Mouse (Mus musculus) neural tube, embryonic 13.5 days (tissue): ENCODE data around the gene Dusp10. TPM values are rescaled to one million over a fixed set of nuclear protein-coding genes. Genes with fewer than 3 reads are reported as not detected.

Source experiments
- ATAC-seq: fragments of 200-750 bp; cut with Nextera tagmentation; 2 replicates; pipeline ENCODE4 v1.8.0; 2017; ENCODE audit warnings: low read depth, mild to moderate bottlenecking, moderate TSS enrichment, moderate library complexity
- H3K27ac ChIP-seq: fragments of 300-500 bp; sonication (generic); replicated peaks from 2 replicates; pipeline ENCODE4 v1.5.1; 2015; ENCODE audit warnings: moderate library complexity, mild to moderate bottlenecking, inconsistent platforms
- H3K27me3 ChIP-seq: fragments of 300-500 bp; sonication (generic); 2 replicates; pipeline ENCODE4 v1.6.1; 2015; ENCODE audit warnings: mild to moderate bottlenecking, inconsistent platforms
- H3K36me3 ChIP-seq: fragments of 300-500 bp; sonication (generic); 2 replicates; pipeline ENCODE4 v1.6.1; 2015; ENCODE audit warnings: mild to moderate bottlenecking, inconsistent platforms
- H3K4me1 ChIP-seq: fragments of 300-500 bp; sonication (generic); replicated peaks from 2 replicates; pipeline ENCODE4 v1.6.1; 2015; ENCODE audit warnings: inconsistent platforms
- H3K4me2 ChIP-seq: fragments of 300-500 bp; sonication (generic); 2 replicates; pipeline ENCODE4 v1.6.1; 2015; ENCODE audit warnings: inconsistent platforms, mild to moderate bottlenecking, moderate library complexity
- H3K4me3 ChIP-seq: fragments of 300-500 bp; sonication (generic); 2 replicates; pipeline ENCODE4 v1.5.1; 2015; ENCODE audit warnings: mild to moderate bottlenecking, inconsistent platforms
- H3K9ac ChIP-seq: fragments of 300-500 bp; sonication (generic); 2 replicates; pipeline ENCODE4 v1.6.1; 2015; ENCODE audit warnings: moderate library complexity, mild to moderate bottlenecking, inconsistent platforms
- H3K9me3 ChIP-seq: fragments of 300-500 bp; sonication (generic); 2 replicates; pipeline ENCODE4 v1.6.1; 2016; ENCODE audit warnings: inconsistent platforms
- WGBS: fragments of 180-500 bp; shearing (Covaris S2); methylation state at CpG from one replicate; pipeline ENCODE4 v1.1.7; 2015; 5-methylcytosine and 5-hydroxymethylcytosine counted together
- polyA plus RNA-seq: library from polyadenylated mRNA; unstranded; fragments of >200 nt; fragmentation: Nextera tagmentation; extraction: Ambion mirVana; gene quantifications from 2 replicates; pipeline ENCODE4 v1.2.1, GENCODE M21; 2015

Gene Dusp10
- polyA plus RNA-seq, 1 experiment from 2014 or later = 6.8 TPM

- Histone ChIP-seq H3K4me1 (0 out of 2 replicates have a peak, but pooled peaks cover under 1% of the 10 kb centered on the region), H3K36me3 (no peaks in the 10 kb centered on the region), H3K27me3 (no peaks in the 10 kb centered on the region), H3K27ac (no peak overlapping the region), H3K9me3 (no peaks in the 10 kb centered on the region), H3K4me3 (no peak overlapping the region), H3K9ac (no peak overlapping the region), H3K4me2 (no peak overlapping the region)
- 96% methylated on average over 6 of the region's 6 CpGs for WGBS
- ATAC-seq = no peak
Measured at GRCm38 (mm10) chr1:184011311-184011710, 1.8 kb upstream of the Dusp10 start.

- ATAC-seq = no peak
- no peak overlapping the region for H3K4me2 ChIP-seq
- WGBS = 85% methylated on average over 3 of the region's 3 CpGs
- no peak overlapping the region for H3K9ac ChIP-seq
- H3K27ac ChIP-seq = no peak overlapping the region
- H3K4me1 ChIP-seq = peaks cover 1% of the 10 kb centered on the region; the same call in 1 of the 2 replicates
- H3K27me3 ChIP-seq = no peaks in the 10 kb centered on the region
- H3K4me3 ChIP-seq = no peak overlapping the region
- no peaks in the 10 kb centered on the region for H3K9me3 ChIP-seq
- no peaks in the 10 kb centered on the region for H3K36me3 ChIP-seq
Measured at GRCm38 (mm10) chr1:184014091-184014490, 989 bp downstream of the Dusp10 start.

- ATAC-seq = no peak
- H3K4me1 ChIP-seq = peaks cover 5% of the 10 kb centered on the region; the same call in 1 of the 2 replicates
- no peaks in the 10 kb centered on the region for H3K9me3 ChIP-seq
- H3K9ac ChIP-seq = no peak overlapping the region
- no peak overlapping the region for H3K4me3 ChIP-seq
- H3K4me2 ChIP-seq = no peak overlapping the region
- no peaks in the 10 kb centered on the region for H3K27me3 ChIP-seq
- WGBS = 80% methylated on average over 10 of the region's 10 CpGs
- H3K27ac ChIP-seq = no peak overlapping the region
- H3K36me3 ChIP-seq = no peaks in the 10 kb centered on the region
Measured at GRCm38 (mm10) chr1:184015995-184016730, 3.1 kb downstream of the Dusp10 start.

DNA sequence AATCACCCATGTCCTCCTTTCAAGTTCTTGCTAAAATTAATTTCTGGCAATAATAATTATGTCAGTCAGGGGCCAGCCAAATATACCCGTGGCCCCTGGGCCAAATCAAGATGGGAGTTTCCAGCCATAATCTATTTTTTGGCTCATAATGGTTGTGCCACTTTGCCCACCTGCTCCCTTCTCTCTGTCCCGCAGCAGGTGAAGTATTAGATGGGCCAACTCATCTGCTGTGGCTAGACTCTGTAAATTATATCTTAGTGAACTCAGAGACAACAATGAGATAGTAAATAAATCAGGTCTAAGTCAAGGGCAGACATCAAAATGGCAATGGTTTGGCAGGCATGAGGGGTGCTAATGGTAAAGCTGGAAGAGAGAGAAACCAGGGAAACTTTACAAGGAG is 4.5 kb downstream of the Dusp10 start:
- H3K4me2 ChIP-seq = no peak overlapping the region
- H3K27ac ChIP-seq = no peak overlapping the region
- H3K9ac ChIP-seq = no peak overlapping the region
- no peak overlapping the region for H3K4me3 ChIP-seq
- no peaks in the 10 kb centered on the region for H3K36me3 ChIP-seq
- no peaks in the 10 kb centered on the region for H3K9me3 ChIP-seq
- H3K27me3 ChIP-seq = no peaks in the 10 kb centered on the region
- WGBS = 88% methylated on average over 2 of the region's 2 CpGs
- ATAC-seq = no peak
- peaks cover 5% of the 10 kb centered on the region; the same call in 1 of the 2 replicates for H3K4me1 ChIP-seq

DNA sequence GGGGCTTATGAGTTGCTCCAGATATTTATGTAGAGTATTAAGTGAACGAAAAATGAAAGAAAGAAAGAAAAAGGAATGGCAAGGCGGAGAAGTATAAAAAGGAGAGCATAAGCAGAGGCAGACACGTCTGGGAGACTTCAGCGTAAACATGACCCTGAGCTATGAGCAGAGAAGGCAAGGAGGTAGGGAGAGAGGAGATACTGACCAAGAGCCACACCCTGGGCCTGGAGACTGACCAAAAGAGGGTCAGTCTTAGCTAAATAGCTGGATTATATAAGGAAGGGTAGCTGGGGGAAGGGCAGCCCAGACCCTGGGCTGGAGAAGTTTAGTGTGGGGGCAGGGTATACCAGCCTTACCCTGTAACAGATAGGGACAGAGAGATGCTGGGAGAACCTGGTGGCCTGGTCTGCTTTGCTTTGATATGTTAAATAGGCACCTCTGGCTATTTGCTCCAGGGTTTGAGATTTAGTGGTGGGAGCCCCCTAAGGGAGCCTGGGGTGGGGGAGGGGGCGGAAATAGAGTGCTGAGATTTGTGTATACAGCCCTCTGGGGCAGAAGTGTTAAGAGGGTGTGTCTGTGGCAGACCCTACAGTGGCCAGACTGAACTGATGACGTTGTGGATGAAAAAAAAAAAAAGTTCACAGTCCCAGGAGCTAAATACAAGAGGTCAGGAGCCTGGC is 6.1 kb downstream of the Dusp10 start:
- no peaks in the 10 kb centered on the region for H3K27me3 ChIP-seq
- no peak overlapping the region for H3K4me2 ChIP-seq
- H3K4me3 ChIP-seq = no peak overlapping the region
- H3K9me3 ChIP-seq = no peaks in the 10 kb centered on the region
- no peaks in the 10 kb centered on the region for H3K36me3 ChIP-seq
- WGBS = 46% methylated on average over 6 of the region's 6 CpGs
- H3K4me1 ChIP-seq = peaks cover 5% of the 10 kb centered on the region; the same call in 1 of the 2 replicates
- no peak for ATAC-seq
- H3K27ac ChIP-seq = no peak overlapping the region
- H3K9ac ChIP-seq = no peak overlapping the region

DNA sequence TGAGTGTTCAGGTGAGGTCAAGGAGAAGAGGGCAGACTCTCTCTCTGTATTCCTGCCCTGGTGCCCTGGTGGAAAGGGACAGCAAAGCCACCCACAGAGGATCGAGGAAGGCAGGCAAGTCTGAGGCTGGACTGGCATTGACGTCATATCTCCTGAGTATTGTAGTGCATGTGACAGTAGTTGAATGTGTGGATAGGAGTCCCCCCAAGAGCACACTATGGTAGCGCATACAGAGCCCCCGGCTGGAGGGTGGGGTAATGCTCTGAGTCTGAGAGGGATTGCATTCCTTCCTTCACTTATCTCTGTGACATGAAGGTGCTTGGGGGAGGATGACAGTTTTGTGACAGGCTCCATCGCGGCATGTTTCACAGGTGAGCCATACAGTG is 6.6 kb downstream of the Dusp10 start:
- Histone ChIP-seq H3K9me3 (no peaks in the 10 kb centered on the region), H3K4me2 (no peak overlapping the region), H3K27ac (no peak overlapping the region), H3K4me3 (no peak overlapping the region), H3K4me1 (peaks cover 5% of the 10 kb centered on the region; the same call in 1 of the 2 replicates), H3K36me3 (no peaks in the 10 kb centered on the region), H3K9ac (no peak overlapping the region), H3K27me3 (no peaks in the 10 kb centered on the region)
- WGBS = 47% methylated on average over 6 of the region's 6 CpGs
- ATAC-seq = no peak

DNA sequence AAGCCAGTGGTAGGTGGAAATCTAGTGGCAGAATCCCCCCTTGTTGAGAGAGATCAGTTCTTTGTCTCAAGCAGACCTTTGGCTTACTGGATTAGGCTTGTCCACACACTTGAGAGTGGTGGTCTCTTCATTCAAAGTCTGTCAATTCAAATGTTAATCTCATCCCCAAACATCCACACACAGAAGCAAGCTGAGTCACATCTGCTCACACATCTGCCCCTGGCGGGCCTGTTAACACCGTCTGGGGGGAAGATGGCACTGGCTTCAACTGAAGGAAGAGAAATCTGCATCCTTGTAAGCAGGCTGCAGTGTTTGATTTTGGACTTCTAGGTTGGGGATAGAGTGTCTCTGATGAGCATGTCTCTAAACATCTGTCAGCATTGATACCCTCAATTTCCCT is 10.9 kb downstream of the Dusp10 start:
- Histone ChIP-seq H3K9ac (no peak overlapping the region), H3K4me1 (peaks cover 5% of the 10 kb centered on the region; the same call in 1 of the 2 replicates), H3K27me3 (no peaks in the 10 kb centered on the region), H3K9me3 (no peaks in the 10 kb centered on the region), H3K4me3 (no peak overlapping the region), H3K36me3 (no peaks in the 10 kb centered on the region), H3K27ac (no peak overlapping the region), H3K4me2 (no peak overlapping the region)
- WGBS = 68% methylated on average over 2 of the region's 2 CpGs
- no peak for ATAC-seq

DNA sequence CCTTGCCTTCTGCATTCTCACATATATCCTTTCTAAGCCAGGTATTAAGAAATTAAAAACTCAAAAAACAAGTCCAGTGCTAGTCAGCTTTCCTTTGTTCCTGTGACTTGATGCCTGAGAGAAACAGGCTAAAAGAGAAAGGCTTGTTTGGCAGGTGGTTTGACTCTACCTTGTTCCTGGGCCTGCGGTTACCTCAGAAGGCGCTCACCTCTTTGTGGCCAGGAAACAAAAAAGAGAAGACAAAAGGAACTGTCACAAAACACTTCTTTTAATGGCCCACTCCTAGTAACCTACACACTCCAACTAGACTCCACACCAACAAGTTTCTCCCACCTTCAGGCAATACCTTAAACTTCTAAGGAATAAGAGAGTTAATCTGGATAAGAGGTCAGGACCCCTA is 11.5 kb downstream of the Dusp10 start:
- Histone ChIP-seq H3K27ac (no peak overlapping the region), H3K9me3 (no peaks in the 10 kb centered on the region), H3K4me1 (no peaks in the 10 kb centered on the region), H3K36me3 (no peaks in the 10 kb centered on the region), H3K9ac (no peak overlapping the region), H3K4me3 (no peak overlapping the region), H3K27me3 (no peaks in the 10 kb centered on the region), H3K4me2 (no peak overlapping the region)
- ATAC-seq = no peak
- WGBS = 94% methylated on average over 2 of the region's 2 CpGs

- no peaks in the 10 kb centered on the region for H3K36me3 ChIP-seq
- ATAC-seq = no peak
- WGBS = 90% methylated on average over 5 of the region's 5 CpGs
Measured at GRCm38 (mm10) chr1:184025079-184025478, 12.0 kb downstream of the Dusp10 start.

GRCm38 (mm10) chr1:184027039-184027438 is 13.9 kb downstream of the Dusp10 start:
- WGBS = 95% methylated on average over 3 of the region's 3 CpGs
- H3K36me3 ChIP-seq = no peaks in the 10 kb centered on the region
- H3K27ac ChIP-seq = no peak overlapping the region
- H3K9ac ChIP-seq = no peak overlapping the region
- H3K4me3 ChIP-seq = no peak overlapping the region
- no peak for ATAC-seq
- no peak overlapping the region for H3K4me2 ChIP-seq
- H3K27me3 ChIP-seq = no peaks in the 10 kb centered on the region
- no peaks in the 10 kb centered on the region for H3K9me3 ChIP-seq
- no peaks in the 10 kb centered on the region for H3K4me1 ChIP-seq

More at GRCm38 (mm10) chr1:184025079-184025478, 12.0 kb downstream of the Dusp10 start:
- no peak overlapping the region for H3K27ac ChIP-seq
- no peak overlapping the region for H3K9ac ChIP-seq
- no peaks in the 10 kb centered on the region for H3K27me3 ChIP-seq
- H3K4me1 ChIP-seq = no peaks in the 10 kb centered on the region
- no peak overlapping the region for H3K4me2 ChIP-seq
- no peaks in the 10 kb centered on the region for H3K9me3 ChIP-seq
- no peak overlapping the region for H3K4me3 ChIP-seq

GRCm38 (mm10) chr1:184030070-184030802 is 17.1 kb downstream of the Dusp10 start:
- Histone ChIP-seq H3K9me3 (no peaks in the 10 kb centered on the region), H3K4me2 (no peak overlapping the region), H3K27ac (no peak overlapping the region), H3K36me3 (no peaks in the 10 kb centered on the region), H3K9ac (no peak overlapping the region), H3K27me3 (no peaks in the 10 kb centered on the region), H3K4me1 (peaks cover 14% of the 10 kb centered on the region), H3K4me3 (no peak overlapping the region)
- WGBS = 89% methylated on average over 8 of the region's 8 CpGs
- no peak for ATAC-seq
